Mouse (Mus musculus) hindbrain, embryonic 11.5 days (tissue): ENCODE results near the gene Mfsd1. TPM values are rescaled to one million over a fixed set of nuclear protein-coding genes. Genes with fewer than 3 reads are reported as not detected.
A peak's percentile ranks its signal among the peaks of the same experiment; 100 is the strongest.

Source experiments
- ATAC-seq: fragments of 200-750 bp; cut with Nextera tagmentation; 2 replicates; pipeline ENCODE4 v1.8.0; 2017; ENCODE audit warnings: mild to moderate bottlenecking, moderate TSS enrichment, moderate library complexity; ENCODE audit not compliant: low FRiP score
- DNase-seq: peaks from one replicate; pipeline ENCODE4 v3.0.0-alpha.2; 2015; ENCODE audit warnings: low spot score
- H3K27ac ChIP-seq: fragments of 300-500 bp; sonication (generic); 2 replicates; pipeline ENCODE4 v1.5.1; 2014; ENCODE audit warnings: mild to moderate bottlenecking, low read depth, low read length
- H3K27me3 ChIP-seq: fragments of 300-500 bp; sonication (generic); 2 replicates; pipeline ENCODE4 v1.6.1; 2014; ENCODE audit warnings: mild to moderate bottlenecking, low read length, moderate library complexity, mixed read lengths; ENCODE audit not compliant: control insufficient read depth, insufficient read depth
- H3K36me3 ChIP-seq: fragments of 300-500 bp; sonication (generic); 2 replicates; pipeline ENCODE4 v1.6.1; 2014; ENCODE audit warnings: mild to moderate bottlenecking, low read length, moderate library complexity, mixed read lengths; ENCODE audit not compliant: control insufficient read depth, insufficient read depth
- H3K4me1 ChIP-seq: fragments of 300-500 bp; sonication (generic); replicated peaks from 2 replicates; pipeline ENCODE4 v1.6.1; 2014; ENCODE audit warnings: low read length, mixed read lengths; ENCODE audit not compliant: control insufficient read depth, insufficient read depth
- H3K4me2 ChIP-seq: fragments of 300-500 bp; sonication (generic); replicated peaks from 2 replicates; pipeline ENCODE4 v1.6.1; 2014; ENCODE audit warnings: mild to moderate bottlenecking, low read depth, low read length
- H3K4me3 ChIP-seq: fragments of 300-500 bp; sonication (generic); 2 replicates; pipeline ENCODE4 v1.5.1; 2014; ENCODE audit warnings: low read depth, low read length
- H3K9ac ChIP-seq: fragments of 300-500 bp; sonication (generic); 2 replicates; pipeline ENCODE4 v1.6.1; 2014; ENCODE audit warnings: low read depth, low read length
- H3K9me3 ChIP-seq: fragments of 300-500 bp; sonication (generic); 2 replicates; pipeline ENCODE4 v1.6.1; 2016; ENCODE audit warnings: low read length; ENCODE audit not compliant: control insufficient read depth
- WGBS: fragments of 180-500 bp; shearing (Covaris S2); extraction: QIAGEN DNeasy Blood & Tissue Kit; methylation state at CpG from one replicate; pipeline ENCODE4 v1.1.7; 2014; 5-methylcytosine and 5-hydroxymethylcytosine counted together
- polyA plus RNA-seq: library from polyadenylated mRNA; unstranded; fragments of >200 nt; fragmentation: Nextera tagmentation; extraction: Ambion mirVana; gene quantifications from 2 replicates; pipeline ENCODE4 v1.2.1, GENCODE M21; 2014

Mfsd1 gene
- polyA plus RNA-seq, 1 experiment from 2014 or later, result 63.6 TPM

DNA sequence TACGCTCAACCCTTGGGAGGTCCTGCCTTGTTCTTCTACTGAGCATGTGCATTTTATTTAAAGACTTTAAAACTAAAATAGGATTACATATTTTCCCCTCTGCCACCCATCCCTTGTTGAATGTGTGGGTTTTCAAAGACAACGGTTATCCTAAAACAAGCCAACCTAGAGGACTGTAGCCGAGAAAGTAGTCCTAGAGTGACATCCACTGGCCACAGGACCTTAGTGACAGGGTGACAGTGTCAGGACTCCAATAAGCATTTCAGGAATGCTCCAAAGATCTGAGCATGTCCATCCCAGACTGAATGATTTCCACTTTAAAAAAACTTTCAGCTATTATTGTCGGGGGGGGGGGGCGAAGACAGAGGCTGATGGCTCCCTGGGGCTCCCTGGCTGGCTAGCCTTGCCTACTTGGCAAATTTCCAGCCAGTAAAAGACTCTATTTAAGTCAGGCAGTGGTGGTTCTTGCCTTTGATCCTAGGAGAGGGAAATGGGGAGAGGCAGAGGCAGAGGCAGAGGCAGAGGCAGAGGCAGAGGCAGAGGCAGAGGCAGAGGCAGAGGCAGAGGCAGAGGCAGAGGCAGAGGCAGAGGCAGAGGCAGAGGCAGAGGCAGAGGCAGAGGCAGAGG, 17.7 kb upstream of the Mfsd1 start:
- H3K9ac ChIP-seq, result no peak overlapping the region
- 71% methylated on average over 5 of the region's 5 CpGs for WGBS
- no peak overlapping the region for H3K4me3 ChIP-seq
- DNase-seq (peak; percentile 37), ATAC-seq (peak; percentile 56; the same call in 1 of the 2 replicates)
- no peaks in the 10 kb centered on the region for H3K27me3 ChIP-seq
- no peaks in the 10 kb centered on the region for H3K36me3 ChIP-seq
- H3K9me3 ChIP-seq, result no peaks in the 10 kb centered on the region
- H3K27ac ChIP-seq, result no peak overlapping the region
- H3K4me1 ChIP-seq, result no peaks in the 10 kb centered on the region
- no peak overlapping the region for H3K4me2 ChIP-seq

DNA sequence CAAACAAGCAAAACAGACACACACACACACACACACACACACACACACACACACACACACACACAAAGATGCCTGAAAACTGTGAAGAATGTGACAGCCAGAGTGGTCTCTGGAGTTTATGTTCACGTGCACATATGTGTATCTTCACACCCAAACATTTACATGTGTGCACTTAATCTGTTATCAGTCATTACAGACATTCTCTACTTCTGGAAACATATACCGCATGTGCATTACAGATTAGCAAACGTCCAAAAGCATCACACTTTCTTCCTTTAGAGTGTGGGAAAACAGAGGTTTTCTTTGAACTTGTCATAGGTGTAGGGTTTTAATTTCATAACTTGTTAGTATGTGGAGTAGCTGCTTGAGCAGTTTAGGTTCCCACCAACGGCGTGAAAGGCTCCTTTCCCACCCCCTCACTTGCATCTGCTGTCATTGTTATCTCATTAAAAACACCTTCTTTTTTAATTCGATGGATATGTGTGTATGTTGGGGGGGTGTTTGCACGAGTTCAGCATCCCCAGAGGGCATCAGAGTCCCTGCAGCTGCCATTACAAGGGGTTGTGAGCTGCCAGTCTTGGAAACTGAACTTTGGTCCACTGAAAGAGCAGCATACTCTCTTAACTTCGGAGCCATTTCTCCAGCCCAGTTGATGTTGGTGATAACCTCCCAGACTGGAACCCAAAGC, 16.9 kb upstream of the Mfsd1 start:
- Histone ChIP-seq H3K4me1 (no peaks in the 10 kb centered on the region), H3K4me3 (no peak overlapping the region), H3K4me2 (no peak overlapping the region), H3K27ac (no peak overlapping the region), H3K9me3 (no peaks in the 10 kb centered on the region), H3K36me3 (no peaks in the 10 kb centered on the region), H3K9ac (no peak overlapping the region), H3K27me3 (no peaks in the 10 kb centered on the region)
- DNase-seq (no peak), ATAC-seq (no peak)
- WGBS, result 69% methylated on average over 8 of the region's 8 CpGs

DNA sequence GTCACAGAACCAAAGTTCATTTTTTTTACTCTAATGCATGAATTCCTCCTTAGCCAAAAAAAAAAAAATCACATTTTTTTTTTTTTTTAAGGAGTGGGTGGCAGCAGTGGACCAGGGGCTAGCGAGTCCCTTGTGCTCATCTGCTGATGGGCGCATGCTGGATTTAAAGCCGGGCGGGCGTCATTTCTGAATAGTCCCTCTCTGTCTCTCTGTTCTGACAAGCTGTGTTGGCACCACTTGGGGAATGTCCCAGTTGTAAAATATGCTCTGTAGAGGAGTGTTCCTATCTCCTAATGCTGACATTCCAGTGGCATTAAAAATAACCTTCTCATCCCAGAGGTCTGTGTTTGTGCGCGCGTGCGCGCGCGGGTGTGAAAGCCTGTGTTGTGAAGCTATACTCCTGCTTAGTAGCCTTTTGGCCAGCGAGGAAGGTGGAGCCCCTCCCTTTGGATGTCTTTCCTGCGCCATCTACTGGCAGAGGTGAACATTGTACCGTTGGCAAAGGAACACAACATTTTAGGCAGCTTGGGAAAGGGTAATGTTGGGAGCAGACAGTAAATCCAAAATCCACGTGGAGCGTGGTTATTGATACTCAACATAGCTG, 14.4 kb upstream of the Mfsd1 start:
- DNase-seq (peak; percentile 84), ATAC-seq (peak; percentile 57; the same call in 1 of the 2 replicates)
- no peaks in the 10 kb centered on the region for H3K9me3 ChIP-seq
- H3K4me2 ChIP-seq, result 0 out of 2 replicates have a peak overlapping the region, but pooled peaks have one; percentile 15
- no peak overlapping the region for H3K27ac ChIP-seq
- H3K4me1 ChIP-seq, result no peaks in the 10 kb centered on the region
- H3K27me3 ChIP-seq, result no peaks in the 10 kb centered on the region
- no peaks in the 10 kb centered on the region for H3K36me3 ChIP-seq
- WGBS, result 27% methylated on average over 17 of the region's 17 CpGs
- H3K4me3 ChIP-seq, result no peak overlapping the region
- H3K9ac ChIP-seq, result no peak overlapping the region

- Histone ChIP-seq H3K27ac (no peak overlapping the region), H3K9me3 (no peaks in the 10 kb centered on the region), H3K4me3 (no peak overlapping the region), H3K36me3 (no peaks in the 10 kb centered on the region), H3K4me1 (no peaks in the 10 kb centered on the region), H3K27me3 (no peaks in the 10 kb centered on the region), H3K4me2 (no peak overlapping the region), H3K9ac (no peak overlapping the region)
- WGBS, result 67% methylated on average over 4 of the region's 4 CpGs
- DNase-seq (peak; percentile 52), ATAC-seq (peak; percentile 55)
Measured at GRCm38 (mm10) chr3:67572918-67573317, 9.6 kb upstream of the Mfsd1 start.

GRCm38 (mm10) chr3:67573523-67573922, 9.0 kb upstream of the Mfsd1 start:
- no peak for ATAC-seq
- 5% methylated on average over 1 of the region's 1 CpGs for WGBS
- H3K9ac ChIP-seq, result no peak overlapping the region

DNA sequence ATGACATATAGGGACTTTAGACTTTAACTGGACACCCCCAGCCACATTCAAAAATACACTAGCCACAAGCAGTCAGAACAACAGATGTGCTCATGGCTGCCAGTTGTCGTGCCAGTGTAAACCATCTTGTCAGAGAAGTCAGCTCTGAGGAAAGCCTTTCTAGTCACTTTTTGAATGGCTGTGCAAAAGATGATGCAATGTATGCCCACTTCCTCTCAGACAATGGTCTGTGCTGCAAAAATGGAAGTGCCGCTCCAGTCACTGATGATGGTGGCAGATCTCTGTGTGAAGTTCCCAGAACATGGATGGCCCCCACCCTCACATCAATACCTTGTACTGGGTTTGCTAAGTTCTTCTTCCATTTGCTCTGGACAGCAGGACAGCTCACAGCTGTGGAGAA, 6.3 kb upstream of the Mfsd1 start:
- WGBS, result 92% methylated on average over 2 of the region's 2 CpGs
- Histone ChIP-seq H3K9me3 (no peaks in the 10 kb centered on the region), H3K9ac (no peak overlapping the region), H3K27ac (no peak overlapping the region), H3K36me3 (no peaks in the 10 kb centered on the region), H3K4me2 (no peak overlapping the region), H3K4me1 (no peaks in the 10 kb centered on the region), H3K27me3 (no peaks in the 10 kb centered on the region), H3K4me3 (no peak overlapping the region)
- DNase-seq (no peak), ATAC-seq (no peak)

More at GRCm38 (mm10) chr3:67573523-67573922, 9.0 kb upstream of the Mfsd1 start:
- Histone ChIP-seq H3K4me1 (no peaks in the 10 kb centered on the region), H3K27ac (no peak overlapping the region), H3K9me3 (no peaks in the 10 kb centered on the region), H3K4me3 (no peak overlapping the region), H3K27me3 (no peaks in the 10 kb centered on the region), H3K4me2 (no peak overlapping the region), H3K36me3 (no peaks in the 10 kb centered on the region)
- DNase-seq, result no peak

- Histone ChIP-seq H3K4me2 (no peak overlapping the region), H3K9ac (no peak overlapping the region), H3K4me3 (no peak overlapping the region), H3K36me3 (no peaks in the 10 kb centered on the region), H3K27me3 (no peaks in the 10 kb centered on the region), H3K4me1 (no peaks in the 10 kb centered on the region), H3K27ac (no peak overlapping the region), H3K9me3 (no peaks in the 10 kb centered on the region)
- ATAC-seq (no peak), DNase-seq (no peak)
- WGBS, result 85% methylated on average over 6 of the region's 6 CpGs
Measured at GRCm38 (mm10) chr3:67576724-67577123, 5.8 kb upstream of the Mfsd1 start.

DNA sequence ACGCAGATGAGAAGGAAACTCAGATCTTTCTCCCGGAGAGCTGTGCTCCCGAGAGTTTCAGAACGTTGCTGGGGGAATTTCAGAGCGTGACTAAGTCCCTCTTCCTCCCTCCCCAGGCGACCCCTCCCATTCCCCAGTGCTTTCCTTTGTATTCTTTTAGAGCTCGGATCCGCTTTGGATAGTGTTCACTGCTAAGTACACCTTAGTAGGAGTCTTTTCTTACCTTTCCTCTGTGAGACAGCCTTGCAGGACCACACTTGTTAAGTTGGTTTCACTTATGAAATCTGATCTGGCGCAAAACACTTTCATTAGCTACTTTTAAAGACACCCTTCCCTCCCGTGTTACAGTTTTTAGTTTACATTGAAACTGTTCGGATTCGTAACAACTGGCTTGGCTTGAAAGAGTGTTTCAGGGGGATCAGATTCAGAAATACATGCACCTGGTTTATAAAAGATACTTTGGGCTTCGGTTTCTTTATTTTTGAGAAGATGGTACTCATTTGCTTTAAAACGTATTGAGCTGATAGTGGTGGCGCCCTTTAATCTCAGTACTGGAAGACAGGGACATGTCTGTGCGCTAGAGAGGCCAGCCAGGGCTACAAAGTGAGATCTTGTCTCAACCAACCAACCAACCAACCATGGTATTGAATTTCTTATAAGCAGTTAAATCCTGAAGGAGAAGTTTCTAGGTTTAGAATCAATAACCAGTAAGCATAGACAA, 744 bp downstream of the Mfsd1 start:
- Histone ChIP-seq H3K9ac (peak overlapping the region; percentile 70), H3K36me3 (no peaks in the 10 kb centered on the region), H3K4me1 (no peaks in the 10 kb centered on the region), H3K27me3 (no peaks in the 10 kb centered on the region), H3K27ac (no peak overlapping the region), H3K4me3 (peak overlapping the region; percentile 69), H3K9me3 (no peaks in the 10 kb centered on the region), H3K4me2 (peak overlapping the region; percentile 52)
- 28% methylated on average over 15 of the region's 16 CpGs for WGBS
- no peak for DNase-seq
- ATAC-seq, result no peak
